22 mouse cellular contexts compared by ENCODE assay signal in the genomic region with DNA sequence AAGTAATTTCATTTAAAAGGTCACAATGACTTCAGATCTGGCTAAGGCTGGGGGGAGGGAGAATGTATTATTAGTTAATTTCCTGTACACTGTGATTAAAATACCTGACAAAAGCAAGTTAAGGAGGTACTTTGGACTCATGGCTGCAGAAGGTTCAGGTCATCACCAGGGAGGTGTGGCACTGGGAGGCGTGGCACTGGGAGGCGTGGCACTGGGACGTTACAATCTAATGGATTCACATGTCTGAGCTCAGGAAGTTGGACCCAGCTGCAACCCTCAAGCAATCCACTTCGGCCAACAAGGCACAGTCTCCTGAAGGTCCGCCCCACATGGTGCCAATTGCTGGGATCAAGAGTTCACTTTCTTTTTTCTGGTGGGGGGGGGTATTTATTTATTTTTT. TPM values are rescaled to one million over a fixed set of nuclear protein-coding genes. Genes with fewer than 3 reads are reported as not detected.
DNase-seq lines count a peak whose midpoint lies in the region; ATAC-seq and TF ChIP-seq lines count a peak whose summit lies in the region.
"Had no signal": no experiment of that assay in that cellular context is flagged by ENCODE, and none has a peak within 500 bp of the region (broad histone marks: within the 10 kb centered on the region; RNA-seq: fewer than 3 reads in every experiment).

No protein-coding gene starts in this region.

- TF ChIP-seq CTCF in heart, adult 2 months (IDR thresholded peaks at IDR 0.05) = no peak

- intact Hi-C loops in heart, adult 2 months (cut with DNase I) = no loop called here

- no peaks in the 10 kb centered on the region for H3K4me1 ChIP-seq in kidney, embryonic 16.5 days (ENCODE audit: insufficient read depth, low read length)
- no peaks in the 10 kb centered on the region for H3K4me1 ChIP-seq in heart, adult 2 months (ENCODE audit: control insufficient read depth, insufficient read depth, low read length)
- H3K4me1 ChIP-seq: forebrain, embryonic 12.5 days; midbrain, embryonic 10.5 days had no signal

- no peak overlapping the region for H3K27ac ChIP-seq in kidney, embryonic 16.5 days (ENCODE audit: low read length)
- H3K27ac ChIP-seq in heart, adult 2 months = no peak overlapping the region
- H3K27ac ChIP-seq: forebrain, embryonic 12.5 days; midbrain, embryonic 10.5 days had no signal

- no peaks in the 10 kb centered on the region for H3K27me3 ChIP-seq in kidney, embryonic 16.5 days (ENCODE audit: insufficient read depth, low read length)
- no peaks in the 10 kb centered on the region for H3K27me3 ChIP-seq in heart, adult 2 months (ENCODE audit: control insufficient read depth, insufficient read depth, low read length)
- H3K27me3 ChIP-seq: forebrain, embryonic 12.5 days had no signal

- TF ChIP-seq POLR2A in heart, adult 2 months (IDR thresholded peaks at IDR 0.05; ENCODE audit: insufficient read depth, low read depth, low read length) = no peak

- H3K4me2 ChIP-seq in kidney, embryonic 16.5 days (replicated peaks; ENCODE audit: low read depth, low read length) = no peak overlapping the region
- H3K4me2 ChIP-seq: forebrain, embryonic 12.5 days had no signal

- no peaks in the 10 kb centered on the region for H3K79me2 ChIP-seq in heart, adult 2 months (replicated peaks; ENCODE audit: control insufficient read depth, insufficient read depth, low read length)

- no peak overlapping the region for H3K9ac ChIP-seq in kidney, embryonic 16.5 days (replicated peaks; ENCODE audit: low read length)
- H3K9ac ChIP-seq in heart, adult 2 months (ENCODE audit: low read depth, low read length) = no peak overlapping the region
- H3K9ac ChIP-seq: forebrain, embryonic 12.5 days had no signal

- no peaks in the 10 kb centered on the region for H3K9me3 ChIP-seq in kidney, embryonic 16.5 days (ENCODE audit: low read length)
- H3K9me3 ChIP-seq: forebrain, embryonic 12.5 days; G1E; midbrain, embryonic 10.5 days had no signal

- ATAC-seq in kidney, embryonic 16.5 days (ENCODE audit: low FRiP score, low TSS enrichment) = no peak
- peak; percentile 97 for ATAC-seq in megakaryocyte progenitor cell, adult 5-6 weeks (replicated peaks; ENCODE audit: poor library complexity)
- ATAC-seq: lung, postnatal 0 days had no signal

- no peaks in the 10 kb centered on the region for H3K36me3 ChIP-seq in kidney, embryonic 16.5 days (ENCODE audit: insufficient read depth, low read length)
- H3K36me3 ChIP-seq in heart, adult 2 months (ENCODE audit: control insufficient read depth, insufficient read depth, low read length) = no peaks in the 10 kb centered on the region
- H3K36me3 ChIP-seq: forebrain, embryonic 12.5 days; G1E; midbrain, embryonic 10.5 days had no signal

- TF ChIP-seq EP300 in heart, adult 2 months (IDR thresholded peaks at IDR 0.05; ENCODE audit: insufficient read depth, low read depth, low read length) = no peak

- DNase-seq in kidney, adult 11 months = peak; percentile 83
- DNase-seq in ZHBTc4 (ENCODE audit: low read depth, low spot score) (peak; percentile 49), MN1 (ENCODE audit: low spot score) (no peak)
- peak; percentile 59 to 78 for DNase-seq in kidney, postnatal 25 days
- no peak for DNase-seq in heart, adult 2 months
- DNase-seq: adrenal gland, postnatal 25 days; cerebellum, postnatal 36 days; heart, adult 18-20 months; layer of hippocampus, postnatal 36 days; right cerebral cortex, postnatal 25 days; thymus, postnatal 25 days had no signal

- H3K4me3 ChIP-seq in kidney, embryonic 16.5 days (ENCODE audit: low read length) = no peak overlapping the region
- no peak overlapping the region for H3K4me3 ChIP-seq in heart, adult 2 months
- H3K4me3 ChIP-seq: forebrain, embryonic 12.5 days; midbrain, embryonic 10.5 days; myocyte had no signal

- 58% methylated on average over 5 of the region's 5 CpGs for WGBS in kidney, embryonic 16.5 days
- 60% methylated on average over 5 of the region's 5 CpGs for WGBS in heart, adult 2 months

RNA-seq across cellular contexts. Expression of a gene that starts 4.2 kb away (rescaled TPM):
- not detected in 2 replicates for polyA plus RNA-seq in kidney, embryonic 16.5 days (2015; fragmentation: Nextera tagmentation; extraction: Ambion mirVana)
- total RNA-seq in megakaryocyte progenitor cell, adult 5-6 weeks (2015) = not detected in 2 replicates
- total RNA-seq in megakaryocyte progenitor cell, adult 5-6 weeks (2017) = not detected in 2 replicates
- not detected for total RNA-seq in heart, adult 2 months (2021)
- 0.03 and 0.06 TPM in 2 replicates for polyA plus RNA-seq in heart, adult 2 months (2012; rRNA removed)
- total RNA-seq: adrenal gland, postnatal 25 days; heart, adult 18-20 months; heart, postnatal 25 days had no signal
- polyA plus RNA-seq: C2C12; embryonic facial prominence, embryonic 14.5 days; forebrain, embryonic 12.5 days; G1E; limb, embryonic 11.5 days; lung, postnatal 0 days; midbrain, embryonic 10.5 days; myocyte had no signal

RNA-seq across cellular contexts. Expression of a gene that starts 23.2 kb away (rescaled TPM):
- 1.2 and 1.3 TPM in 2 replicates for polyA plus RNA-seq in kidney, embryonic 16.5 days (2015; fragmentation: Nextera tagmentation; extraction: Ambion mirVana)
- 6.7 and 8.9 TPM in 2 replicates for total RNA-seq in megakaryocyte progenitor cell, adult 5-6 weeks (2015)
- total RNA-seq in megakaryocyte progenitor cell, adult 5-6 weeks (2017) = 15.2 and 22.4 TPM in 2 replicates
- total RNA-seq in heart, adult 2 months (2021) = 1 to 10 TPM; 4.2 to 5.3 TPM
- polyA plus RNA-seq in heart, adult 2 months (2012; rRNA removed) = 12.8 and 19.2 TPM in 2 replicates

RNA-seq across cellular contexts. Expression of a gene that starts 50.8 kb away (rescaled TPM):
- polyA plus RNA-seq in kidney, embryonic 16.5 days (2015; fragmentation: Nextera tagmentation; extraction: Ambion mirVana) = 3.2 and 5.2 TPM in 2 replicates
- 99.0 and 102 TPM in 2 replicates for total RNA-seq in megakaryocyte progenitor cell, adult 5-6 weeks (2015)
- total RNA-seq in megakaryocyte progenitor cell, adult 5-6 weeks (2017) = 124 and 144 TPM in 2 replicates
- 10 to 100 TPM; 67.6 to 71.9 TPM for total RNA-seq in heart, adult 2 months (2021)
- polyA plus RNA-seq in heart, adult 2 months (2012; rRNA removed) = 67.1 and 89.9 TPM in 2 replicates

Comparison
In these comparisons a context has a peak if more than half of its experiments do, and no peak if none do; other contexts are left out.
1. DNase-seq: peak in kidney, adult 11 months (single experiment), ZHBTc4 (single experiment) and kidney, postnatal 25 days (2 of 2); none in heart, adult 2 months (0 of 2) and MN1 (single experiment).